Mouse (Mus musculus) ES-E14 (cell line): ENCODE data around the gene Wap.

Experiments used
- CHD2 ChIP-seq: IDR thresholded peaks from 2 replicates; pipeline ENCODE4 v1.6.1; 2014; ENCODE audit warnings: mild to moderate bottlenecking, low read depth, low read length, inconsistent platforms
- ZC3H11A ChIP-seq: IDR thresholded peaks from 2 replicates; pipeline ENCODE4 v1.6.1; 2012; ENCODE audit warnings: low read depth, mild to moderate bottlenecking, inconsistent platforms, low read length, borderline replicate concordance
- ZNF384 ChIP-seq: IDR thresholded peaks from 2 replicates; pipeline ENCODE4 v1.6.1; 2012; ENCODE audit warnings: low read depth, low read length, inconsistent platforms

DNA sequence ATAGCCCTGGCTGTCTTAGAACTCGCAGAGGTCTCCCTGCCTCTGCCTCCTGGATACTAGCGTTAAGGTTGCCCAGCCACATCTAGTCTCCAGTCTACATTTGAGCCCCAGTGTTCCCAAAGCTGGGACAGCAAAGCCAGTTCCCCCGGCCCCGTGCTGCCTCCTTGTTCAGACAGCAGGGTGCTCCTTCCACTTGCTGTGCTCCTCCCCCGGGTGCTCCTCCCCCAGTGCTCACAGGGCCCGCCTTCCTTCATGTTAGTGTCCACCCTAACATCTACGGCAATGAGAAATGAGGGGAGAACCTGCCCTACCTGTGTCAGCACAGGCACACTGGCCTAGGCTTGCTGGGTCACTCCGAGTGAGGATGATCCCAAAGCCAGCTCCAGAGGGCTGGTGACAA lies 52.7 kb downstream of the Wap start:
- TF ChIP-seq CHD2: no peak
- no peak for TF ChIP-seq ZNF384
- TF ChIP-seq ZC3H11A: no peak
